Mouse (Mus musculus): ENCODE results near the gene Sec14l2. TPM values are rescaled to one million over a fixed set of nuclear protein-coding genes. Genes with fewer than 3 reads are reported as not detected.

Sec14l2 gene
- polyA plus RNA-seq, 1 experiment from 2014 or later = 1.3 TPM

GRCm38 (mm10) chr11:4048438-4048837, 74.8 kb downstream of the Sec14l2 start:
- no peak overlapping the region for H3K9ac ChIP-seq (replicated peaks; ENCODE audit: low read length)
- H3K36me3 ChIP-seq (replicated peaks; ENCODE audit: control insufficient read depth, insufficient read depth, low read depth, low read length) = no peaks in the 10 kb centered on the region
- H3K4me2 ChIP-seq (ENCODE audit: low read depth, low read length) = no peak overlapping the region
- H3K4me1 ChIP-seq (ENCODE audit: control insufficient read depth, insufficient read depth, low read length) = no peaks in the 10 kb centered on the region
- 89% methylated on average over 6 of the region's 6 CpGs for WGBS
- H3K4me3 ChIP-seq (ENCODE audit: low read depth, low read length) = no peak overlapping the region
- H3K27me3 ChIP-seq (ENCODE audit: control insufficient read depth, insufficient read depth, low read length) = no peaks in the 10 kb centered on the region
- H3K9me3 ChIP-seq (replicated peaks; ENCODE audit: control insufficient read depth, low read length) = no peaks in the 10 kb centered on the region
- DNase-seq (ENCODE audit: low spot score) (no peak), ATAC-seq (replicated peaks; ENCODE audit: insufficient number of reproducible peaks, low FRiP score, low TSS enrichment, low read depth) (no peak)
- no peak overlapping the region for H3K27ac ChIP-seq (replicated peaks; ENCODE audit: low read depth, low read length)

- no peaks in the 10 kb centered on the region for H3K36me3 ChIP-seq (replicated peaks; ENCODE audit: control insufficient read depth, insufficient read depth, low read depth, low read length)
- H3K4me1 ChIP-seq (ENCODE audit: control insufficient read depth, insufficient read depth, low read length) = no peaks in the 10 kb centered on the region
- H3K27ac ChIP-seq (replicated peaks; ENCODE audit: low read depth, low read length) = no peak overlapping the region
- WGBS = 86% methylated on average over 2 of the region's 2 CpGs
- DNase-seq (ENCODE audit: low spot score) = no peak
- no peak overlapping the region for H3K9ac ChIP-seq (replicated peaks; ENCODE audit: low read length)
- H3K4me2 ChIP-seq (ENCODE audit: low read depth, low read length) = no peak overlapping the region
- no peaks in the 10 kb centered on the region for H3K27me3 ChIP-seq (ENCODE audit: control insufficient read depth, insufficient read depth, low read length)
- H3K9me3 ChIP-seq (replicated peaks; ENCODE audit: control insufficient read depth, low read length) = no peaks in the 10 kb centered on the region
- H3K4me3 ChIP-seq (ENCODE audit: low read depth, low read length) = no peak overlapping the region
- no peak for ATAC-seq (replicated peaks; ENCODE audit: insufficient number of reproducible peaks, low FRiP score, low TSS enrichment, low read depth)
Observed at GRCm38 (mm10) chr11:4047766-4048165, 75.4 kb downstream of the Sec14l2 start.

Small RNA genes lying within 50 kb of the gene (microRNA-seq; reads per million reads assigned to microRNA genes)
- gene Mir3060 (ENCODE audit: borderline number of aligned reads) = 9.9 reads per million, percentile 11 among the genes with 10 or more reads in this experiment

Other genes starting within 250 kb of the Sec14l2 start
- gene 4921536K21Rik, start 228.3 kb downstream of the Sec14l2 start, polyA plus RNA-seq (2014; fragmentation: Nextera tagmentation; extraction: Ambion mirVana) = 0.21 TPM in 2 replicates
- gene Dusp18, start 228.2 kb downstream of the Sec14l2 start, polyA plus RNA-seq (2014; fragmentation: Nextera tagmentation; extraction: Ambion mirVana) = 13.2 and 13.9 TPM in 2 replicates
- 2.0 and 2.1 TPM in 2 replicates for gene Slc35e4, start 208.8 kb downstream of the Sec14l2 start, polyA plus RNA-seq (2014; fragmentation: Nextera tagmentation; extraction: Ambion mirVana)
- 31.0 and 33.8 TPM in 2 replicates for gene Tcn2, start 191.3 kb downstream of the Sec14l2 start, polyA plus RNA-seq (2014; fragmentation: Nextera tagmentation; extraction: Ambion mirVana)
- gene Pes1, start 159.4 kb downstream of the Sec14l2 start, polyA plus RNA-seq (2014; fragmentation: Nextera tagmentation; extraction: Ambion mirVana) = 78.9 and 81.2 TPM in 2 replicates
- 0.18 TPM in 1 of 2 replicates, not detected in the other for gene 4930556J24Rik, start 146.6 kb downstream of the Sec14l2 start, polyA plus RNA-seq (2014; fragmentation: Nextera tagmentation; extraction: Ambion mirVana)
- 0.63 and 0.99 TPM in 2 replicates for gene Gal3st1, start 139.8 kb downstream of the Sec14l2 start, polyA plus RNA-seq (2014; fragmentation: Nextera tagmentation; extraction: Ambion mirVana)
- gene Sec14l4, start 92.0 kb downstream of the Sec14l2 start, polyA plus RNA-seq (2014; fragmentation: Nextera tagmentation; extraction: Ambion mirVana) = not detected in 2 replicates
- gene Sec14l3, start 58.6 kb downstream of the Sec14l2 start, polyA plus RNA-seq (2014; fragmentation: Nextera tagmentation; extraction: Ambion mirVana) = not detected in 2 replicates
- 6.7 and 8.7 TPM in 2 replicates for gene Mtfp1, start 28.0 kb downstream of the Sec14l2 start, polyA plus RNA-seq (2014; fragmentation: Nextera tagmentation; extraction: Ambion mirVana)
- 26.1 and 26.4 TPM in 2 replicates for gene Rnf215, start 11.8 kb upstream of the Sec14l2 start, polyA plus RNA-seq (2014; fragmentation: Nextera tagmentation; extraction: Ambion mirVana)
- gene Ccdc157, start 36.9 kb upstream of the Sec14l2 start, polyA plus RNA-seq (2014; fragmentation: Nextera tagmentation; extraction: Ambion mirVana) = 3.5 and 3.6 TPM in 2 replicates
- gene Sf3a1, start 36.9 kb upstream of the Sec14l2 start, polyA plus RNA-seq (2014; fragmentation: Nextera tagmentation; extraction: Ambion mirVana) = 82.7 and 84.6 TPM in 2 replicates
- gene Tbc1d10a, start 63.4 kb upstream of the Sec14l2 start, polyA plus RNA-seq (2014; fragmentation: Nextera tagmentation; extraction: Ambion mirVana) = 15.9 and 18.1 TPM in 2 replicates
- gene Castor1, start 94.8 kb upstream of the Sec14l2 start, polyA plus RNA-seq (2014; fragmentation: Nextera tagmentation; extraction: Ambion mirVana) = 1.7 and 2.3 TPM in 2 replicates
- gene Osm, start 113.0 kb upstream of the Sec14l2 start, polyA plus RNA-seq (2014; fragmentation: Nextera tagmentation; extraction: Ambion mirVana) = not detected in 2 replicates
- 0.07 and 0.14 TPM in 2 replicates for gene Lif, start 134.1 kb upstream of the Sec14l2 start, polyA plus RNA-seq (2014; fragmentation: Nextera tagmentation; extraction: Ambion mirVana)